Mouse (Mus musculus) Patski (cell line): Measurements from ENCODE around the gene E030030I06Rik. TPM values are rescaled to one million over a fixed set of nuclear protein-coding genes. Genes with fewer than 3 reads are reported as not detected.
"Not testable (repeated sequence)": the region's sequence is repeated elsewhere in the genome, so short reads cannot be mapped to it uniquely, and the experiment has no call there.

Source experiments
- ATAC-seq: fragments of 100-300 bp; one replicate; pipeline ENCODE4 v1.8.0; 2021
- CTCF ChIA-PET: fragments of 350-600 bp; sonication (Branson Sonifier 250); formaldehyde crosslinking; loops from one replicate; lab custom pipeline; 2022; ENCODE audit warnings: inconsistent platforms; lab: Charles Lee
- POLR2A ChIA-PET: fragments of 350-600 bp; sonication (Branson Sonifier 250); formaldehyde crosslinking; loops from one replicate; lab custom pipeline; 2022; ENCODE audit warnings: antibody characterized with exemption, inconsistent platforms; lab: Charles Lee
- DNase-seq: peaks from one replicate; pipeline ENCODE4 v3.0.0-alpha.2; 2011; ENCODE audit warnings: low read depth, low spot score
- H3K27me3 ChIP-seq: fragments of 371-371 bp; one replicate; pipeline ENCODE4 v1.5.1; 2021
- CTCF ChIP-seq: fragments of 100-300 bp; IDR thresholded peaks from one replicate; pipeline ENCODE4 v1.5.1; 2021
- in situ Hi-C: fragments of 300-500 bp; cut with MboI; formaldehyde crosslinking; loops from 3 replicates; pipeline ENCODE4 v1.11.1; 2018; ENCODE audit warnings: low pct_unique_long_range_greater_than_20kb, mixed read lengths
- polyA plus RNA-seq: library from polyadenylated mRNA; unstranded; gene quantifications from one replicate; pipeline ENCODE4 v1.2.3, GENCODE M21; 2021

Gene E030030I06Rik
- polyA plus RNA-seq, 1 experiment from 2014 or later, result 9.3 TPM

GRCm38 (mm10) chr10:22163705-22164583, 14.9 kb upstream of the E030030I06Rik start:
- CTCF ChIA-PET, H3K27me3 ChIP-seq, DNase-seq, POLR2A ChIA-PET, ATAC-seq: not testable (repeated sequence)
- TF ChIP-seq CTCF, result peak; percentile 79
- in situ Hi-C loops, result loop anchor here (25.0 kb wide), 1 partner anchor 777 kb away; the partner anchor contains the start of gene Aldh8a1

DNA sequence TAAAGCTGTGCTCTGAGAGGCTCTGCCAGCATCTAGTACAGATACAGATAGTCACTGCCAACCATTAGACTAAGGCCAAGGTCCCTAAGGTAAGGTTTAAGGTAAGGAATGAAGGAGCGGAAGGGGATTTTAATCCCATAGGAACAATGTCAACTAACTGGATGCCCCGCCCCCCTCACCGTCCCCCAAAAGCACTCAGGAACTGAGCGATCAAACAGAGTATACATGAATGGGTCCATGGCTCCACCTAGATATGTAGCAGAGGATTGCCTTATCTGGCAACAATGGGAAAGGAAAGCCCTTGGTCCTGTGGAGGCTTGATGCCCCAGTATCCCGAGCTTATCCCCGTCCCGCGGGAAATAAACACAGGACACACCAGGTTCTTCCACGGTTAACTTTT, 14.2 kb upstream of the E030030I06Rik start:
- ATAC-seq, H3K27me3 ChIP-seq, CTCF ChIA-PET, POLR2A ChIA-PET, DNase-seq: not testable (repeated sequence)
- in situ Hi-C loops, result loop anchor here (25.0 kb wide), 1 partner anchor 776 kb away; the partner anchor contains the start of gene Aldh8a1

GRCm38 (mm10) chr10:22159581-22160140, 10.6 kb upstream of the E030030I06Rik start:
- no peak for ATAC-seq
- H3K27me3 ChIP-seq, result peaks cover 26% of the 10 kb centered on the region
- in situ Hi-C loops, result loop anchor here (5.0 to 25.0 kb wide), 4 partner anchors 105 to 772 kb away; partner anchors contain the start of gene Aldh8a1
- ChIA-PET CTCF (no interaction called here), POLR2A (interaction anchor here (1.4 kb wide), 1 partner anchor 9 kb away, joined by 5 read pairs; no protein-coding TSS in a partner anchor)
- no peak for TF ChIP-seq CTCF
- DNase-seq, result no peak

GRCm38 (mm10) chr10:22159131-22159561, 10.1 kb upstream of the E030030I06Rik start:
- ChIA-PET CTCF (no interaction called here), POLR2A (interaction anchor here (1.4 kb wide), 1 partner anchor 9 kb away, joined by 5 read pairs; no protein-coding TSS in a partner anchor)
- in situ Hi-C loops, result loop anchor here (5.0 to 25.0 kb wide), 4 partner anchors 104 to 772 kb away; partner anchors contain the start of gene Aldh8a1
- TF ChIP-seq CTCF, result no peak
- ATAC-seq, result no peak
- peaks cover 26% of the 10 kb centered on the region for H3K27me3 ChIP-seq
- DNase-seq, result no peak

DNA sequence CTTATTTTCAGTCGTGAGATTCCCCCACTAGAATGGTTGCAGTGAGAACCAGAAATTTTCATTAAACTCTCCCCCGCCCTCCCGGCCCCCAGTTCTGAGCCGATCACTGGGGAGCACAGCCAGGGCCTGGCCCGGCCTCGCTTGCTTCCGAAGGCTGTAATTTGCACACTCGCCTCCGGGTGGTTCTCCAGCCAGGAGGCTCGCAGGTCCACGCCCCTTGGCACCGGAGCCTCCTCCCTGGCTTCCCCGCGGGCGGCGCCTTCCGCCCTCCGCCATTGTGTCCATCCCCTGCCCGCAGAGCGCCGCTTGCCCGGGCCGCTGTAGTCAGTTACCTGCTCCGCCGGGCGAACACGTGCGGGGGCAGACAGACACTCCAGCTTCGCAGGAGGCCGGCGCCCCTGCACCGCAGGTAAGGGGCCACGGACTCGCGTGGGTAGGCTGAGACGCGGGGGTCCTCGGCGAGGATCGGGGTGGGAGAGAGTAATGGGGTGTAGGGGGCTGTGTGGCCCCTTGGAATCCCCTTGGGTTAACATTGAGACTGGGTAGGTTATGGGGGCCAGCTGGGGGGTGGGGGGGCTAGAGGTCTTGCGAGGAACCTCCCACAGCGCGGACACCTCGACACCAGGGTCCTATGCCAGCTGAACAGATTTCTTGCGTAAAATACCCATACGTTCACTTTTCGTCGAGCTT, 9.4 kb upstream of the E030030I06Rik start, which contains the start of the genes Raet1e and H60b:
TSS of gene Raet1e (plus strand) at position 260 of the 690 bp plus-strand sequence.
TSS of gene H60b (plus strand) at position 277 of the 690 bp plus-strand sequence.
- DNase-seq, CTCF ChIA-PET: not testable (repeated sequence)
- in situ Hi-C loops, result loop anchor here (5.0 to 25.0 kb wide), 4 partner anchors 104 to 771 kb away; partner anchors contain the start of gene Aldh8a1
- peaks cover 32% of the 10 kb centered on the region for H3K27me3 ChIP-seq
- peak; percentile 91 for ATAC-seq
- POLR2A ChIA-PET, result interaction anchor here (1.4 kb wide), 1 partner anchor 8 kb away, joined by 5 read pairs; no protein-coding TSS in a partner anchor

DNA sequence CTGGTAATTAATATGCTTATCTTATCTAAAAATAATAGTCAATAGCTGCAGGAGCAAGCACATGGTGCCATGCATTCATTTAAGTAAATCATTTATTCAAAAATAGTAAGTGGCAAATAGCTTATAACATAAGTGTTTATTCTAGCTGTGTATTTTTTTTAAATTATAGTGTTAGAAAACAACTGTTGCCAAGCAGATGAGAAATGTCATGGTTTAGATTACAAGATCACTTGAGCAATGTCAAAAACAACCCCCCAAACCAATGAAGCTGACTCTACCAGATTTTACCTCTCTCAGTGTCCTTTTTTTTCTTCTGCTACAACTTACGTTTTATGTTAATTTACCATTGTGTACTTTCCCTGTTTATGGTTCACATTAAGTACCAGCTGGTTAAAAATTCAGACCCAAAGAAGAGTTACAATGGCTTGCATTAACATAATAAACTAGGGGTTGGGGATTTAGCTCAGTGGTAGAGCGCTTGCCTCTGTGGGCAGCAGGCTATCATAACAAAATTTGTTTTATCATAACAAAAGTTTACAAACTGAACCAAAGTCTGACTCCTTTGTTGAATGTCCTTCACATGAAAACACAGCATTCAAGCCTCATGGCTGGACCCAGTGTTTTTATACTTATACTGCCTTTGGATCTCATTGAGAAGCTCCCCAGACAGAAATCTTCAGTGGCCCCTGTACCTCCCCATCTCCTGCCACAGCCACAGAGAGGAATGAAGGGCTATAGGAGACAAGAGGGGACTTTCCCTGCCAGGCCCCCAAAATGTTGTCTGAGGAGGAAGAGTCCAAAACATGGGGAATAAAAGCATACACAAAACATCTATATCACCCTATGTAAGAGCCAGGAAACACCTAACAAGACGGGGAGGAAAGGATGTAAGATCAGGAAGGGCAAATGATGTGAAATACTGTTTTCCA, 6.1 kb upstream of the E030030I06Rik start:
- no peak for TF ChIP-seq CTCF
- ATAC-seq (no peak), DNase-seq (no peak)
- peaks cover 36% of the 10 kb centered on the region for H3K27me3 ChIP-seq
- in situ Hi-C loops, result loop anchor here (5.0 to 25.0 kb wide), 4 partner anchors 100 to 768 kb away; partner anchors contain the start of gene Aldh8a1
- CTCF ChIA-PET, result no interaction called here
- POLR2A ChIA-PET, result no interaction called here

DNA sequence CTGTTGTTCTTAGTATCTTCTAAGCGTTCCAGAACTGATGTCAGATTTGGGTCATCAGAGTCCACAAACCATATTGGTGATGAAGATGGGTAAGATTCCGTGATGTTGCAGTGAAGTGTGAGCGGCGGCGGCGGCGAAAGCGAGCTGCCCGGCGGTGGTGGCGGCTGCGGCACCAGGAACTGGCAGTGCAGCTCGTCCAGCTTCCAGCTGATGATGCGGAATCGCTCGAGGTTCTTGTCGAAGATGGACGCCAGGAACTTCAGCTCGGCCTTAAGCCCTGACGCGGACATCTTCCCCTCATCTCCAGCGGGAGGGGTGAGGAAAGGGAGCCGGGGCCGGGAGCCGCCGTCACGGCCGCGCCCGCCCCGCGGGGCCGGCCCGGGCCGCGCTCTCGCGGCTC, 5.1 kb upstream of the E030030I06Rik start:
- DNase-seq, ATAC-seq, POLR2A ChIA-PET, CTCF ChIA-PET: not testable (repeated sequence)
- peaks cover 36% of the 10 kb centered on the region for H3K27me3 ChIP-seq
- in situ Hi-C loops, result loop anchor here (10.0 to 25.0 kb wide), 3 partner anchors 99 to 767 kb away; partner anchors contain the start of gene Aldh8a1

- peaks cover 36% of the 10 kb centered on the region for H3K27me3 ChIP-seq
- DNase-seq, POLR2A ChIA-PET, ATAC-seq, CTCF ChIA-PET: not testable (repeated sequence)
- in situ Hi-C loops, result loop anchor here (10.0 to 25.0 kb wide), 3 partner anchors 98 to 766 kb away; partner anchors contain the start of gene Aldh8a1
Measured at GRCm38 (mm10) chr10:22153147-22153690, 4.1 kb upstream of the E030030I06Rik start.

GRCm38 (mm10) chr10:22151863-22152640, 3.0 kb upstream of the E030030I06Rik start:
- CTCF ChIA-PET, DNase-seq, ATAC-seq, POLR2A ChIA-PET: not testable (repeated sequence)
- in situ Hi-C loops, result loop anchor here (10.0 to 25.0 kb wide), 3 partner anchors 97 to 765 kb away; partner anchors contain the start of gene Aldh8a1
- peaks cover 30% of the 10 kb centered on the region for H3K27me3 ChIP-seq

GRCm38 (mm10) chr10:22151056-22151862, 2.2 kb upstream of the E030030I06Rik start:
- ATAC-seq, POLR2A ChIA-PET, DNase-seq, CTCF ChIA-PET: not testable (repeated sequence)
- in situ Hi-C loops, result loop anchor here (10.0 to 25.0 kb wide), 3 partner anchors 96 to 764 kb away; partner anchors contain the start of gene Aldh8a1
- peaks cover 23% of the 10 kb centered on the region for H3K27me3 ChIP-seq
